Mouse (Mus musculus): ENCODE measurements at regions not wholly inside any gene's neighbourhood (a gene's known extent, or its start where the extent isn't known, plus 50 kb on each side); places are given as distances from the start of the nearest gene placed in this dataset.

DNA sequence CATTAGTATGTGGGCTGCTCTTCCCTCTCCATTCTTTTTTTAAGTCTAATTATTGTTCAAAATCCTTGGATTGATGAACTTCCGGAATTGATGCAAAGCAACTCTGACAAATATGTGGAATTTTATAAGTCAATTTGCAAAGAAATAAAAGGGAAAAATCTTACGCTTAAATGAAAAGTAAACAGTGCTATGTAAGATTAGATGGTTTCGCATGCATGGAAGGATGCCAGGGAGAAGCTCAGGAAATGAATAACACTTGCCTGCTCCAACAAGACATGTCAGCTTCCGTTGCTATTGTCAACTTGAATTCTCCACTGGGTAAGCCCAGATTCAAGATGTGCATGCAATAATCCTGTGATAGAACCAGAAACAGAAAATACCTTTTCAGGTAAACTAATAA, 357.2 kb upstream of the Actbl2 start:
- TF ChIP-seq CHD1 (IDR thresholded peaks at IDR 0.05; ENCODE audit: low read depth, low read length): no peak
- no peak for TF ChIP-seq POLR2A (IDR thresholded peaks at IDR 0.05; ENCODE audit: control insufficient read depth in 1 of 2, insufficient read depth in 1 of 2, low read depth in 1 of 2, low read length in 2 of 2, poor library complexity in 1 of 2)
- TF ChIP-seq EP300 (IDR thresholded peaks at IDR 0.05; ENCODE audit: low read depth in 1 of 2, low read length in 2 of 2): no peak
